Mouse (Mus musculus): ENCODE data around the gene Anapc2. TPM values are rescaled to one million over a fixed set of nuclear protein-coding genes. Genes with fewer than 3 reads are reported as not detected.
A peak's percentile ranks its signal among the peaks of the same experiment; 100 is the strongest.
"Not testable (repeated sequence)": the region's sequence is repeated elsewhere in the genome, so short reads cannot be mapped to it uniquely, and the experiment has no call there.

Gene Anapc2
- total RNA-seq, 2 experiments from 2014 or later, result 84.6 to 84.7 TPM

- H3K4me3 ChIP-seq, result no peak overlapping the region
- H3K27ac ChIP-seq, result no peak overlapping the region
- no peak for DNase-seq (ENCODE audit: low spot score in 2 of 2)
- TF ChIP-seq CTCF (conservative IDR thresholded peaks at IDR 0.05), result no peak
These were observed 28.1 kb upstream of the Anapc2 start for GRCm38 (mm10) chr2:25244144-25244543.

- TF ChIP-seq CTCF (conservative IDR thresholded peaks at IDR 0.05), result no peak
- Histone ChIP-seq H3K4me3 (no peak within 1 kb of the TSS), H3K27ac (no peak within 1 kb of the TSS)
- DNase-seq (ENCODE audit: low spot score in 2 of 2), result no peak
These were observed 25.9 kb upstream of the Anapc2 start, which contains the start of gene AL732309.1 for GRCm38 (mm10) chr2:25246183-25247072. AL732309.1 (minus strand) TSS chr2:25246863.

GRCm38 (mm10) chr2:25252331-25252730 is 19.9 kb upstream of the Anapc2 start:
- peak; percentile 62 for TF ChIP-seq CTCF (conservative IDR thresholded peaks at IDR 0.05)

GRCm38 (mm10) chr2:25255284-25255779 is 16.9 kb upstream of the Anapc2 start, which contains the start of gene Tmem203:
Tmem203 (plus strand) TSS chr2:25255439.
- no peak for TF ChIP-seq CTCF (conservative IDR thresholded peaks at IDR 0.05)
- H3K27ac ChIP-seq, result peak within 1 kb of the TSS; percentile 98
- H3K4me3 ChIP-seq, result peak within 1 kb of the TSS; percentile 89
- peak; percentile 86 to 87 for DNase-seq (ENCODE audit: low spot score in 2 of 2)

More at GRCm38 (mm10) chr2:25252331-25252730, 19.9 kb upstream of the Anapc2 start:
- no peak for DNase-seq (ENCODE audit: low spot score in 2 of 2)
- no peak overlapping the region for H3K27ac ChIP-seq
- no peak overlapping the region for H3K4me3 ChIP-seq

- Histone ChIP-seq H3K27ac (peak overlapping the region; percentile 98), H3K4me3 (peak overlapping the region; percentile 89)
- DNase-seq (ENCODE audit: low spot score in 2 of 2), result peak in 1 of 2 experiments; percentile 47
- TF ChIP-seq CTCF (conservative IDR thresholded peaks at IDR 0.05), result peak; percentile 67
These were observed 15.7 kb upstream of the Anapc2 start for GRCm38 (mm10) chr2:25256443-25257109.

GRCm38 (mm10) chr2:25257250-25257649 is 15.0 kb upstream of the Anapc2 start:
- H3K4me3 ChIP-seq, result peak overlapping the region; percentile 3; the same call in 1 of the 2 replicates
- DNase-seq (ENCODE audit: low spot score in 2 of 2); H3K27ac ChIP-seq: not testable (repeated sequence)

- Histone ChIP-seq H3K27ac (no peak overlapping the region), H3K4me3 (no peak overlapping the region)
- TF ChIP-seq CTCF (conservative IDR thresholded peaks at IDR 0.05), result peak; percentile 72
- no peak for DNase-seq (ENCODE audit: low spot score in 2 of 2)
These were observed 13.4 kb upstream of the Anapc2 start for GRCm38 (mm10) chr2:25258887-25259286.

- peak overlapping the region; percentile 95 for H3K27ac ChIP-seq
- no peak for TF ChIP-seq CTCF (conservative IDR thresholded peaks at IDR 0.05)
- peak overlapping the region; percentile 95 for H3K4me3 ChIP-seq
- no peak for DNase-seq (ENCODE audit: low spot score in 2 of 2)
These were observed 10.4 kb upstream of the Anapc2 start for GRCm38 (mm10) chr2:25261870-25262269.

GRCm38 (mm10) chr2:25262291-25262767 is 9.9 kb upstream of the Anapc2 start, which contains the start of gene Tprn:
Tprn (plus strand) TSS chr2:25262618.
- DNase-seq (ENCODE audit: low spot score in 2 of 2), result peak; percentile 91 to 97
- Histone ChIP-seq H3K27ac (peak within 1 kb of the TSS; percentile 95), H3K4me3 (peak within 1 kb of the TSS; percentile 95)
- TF ChIP-seq CTCF (conservative IDR thresholded peaks at IDR 0.05), result peak; percentile 49

GRCm38 (mm10) chr2:25262795-25263622 is 9.3 kb upstream of the Anapc2 start:
- no peak for DNase-seq (ENCODE audit: low spot score in 2 of 2)
- TF ChIP-seq CTCF (conservative IDR thresholded peaks at IDR 0.05), result no peak
- Histone ChIP-seq H3K27ac (peak overlapping the region; percentile 88), H3K4me3 (peak overlapping the region; percentile 95)

GRCm38 (mm10) chr2:25263623-25264285 is 8.5 kb upstream of the Anapc2 start:
- Histone ChIP-seq H3K4me3 (peak overlapping the region; percentile 95), H3K27ac (peak overlapping the region; percentile 88)
- DNase-seq (ENCODE audit: low spot score in 2 of 2), result no peak
- no peak for TF ChIP-seq CTCF (conservative IDR thresholded peaks at IDR 0.05)

Measured in layer of hippocampus, adult 2 months (tissue).